Mouse (Mus musculus): ENCODE results near the gene Slc6a21.

GRCm38 (mm10) chr7:45235656-45236180, 41.6 kb upstream of the Slc6a21 start:
- TF ChIP-seq CTCF (IDR thresholded peaks at IDR 0.05; ENCODE audit: low read depth) (no peak), EP300 (optimal IDR thresholded peaks at IDR 0.05) (no peak)

Measured in stomach, postnatal 0 days (tissue).